Mouse (Mus musculus) forebrain, embryonic 16.5 days (tissue): ENCODE measurements around the gene Blcap. TPM values are rescaled to one million over a fixed set of nuclear protein-coding genes. Genes with fewer than 3 reads are reported as not detected.
A peak's percentile ranks its signal among the peaks of the same experiment; 100 is the strongest.

Source experiments
- ATAC-seq: fragments of 200-750 bp; cut with Nextera tagmentation; 2 replicates; pipeline ENCODE4 v1.8.0; 2017; ENCODE audit warnings: mild to moderate bottlenecking, moderate library complexity
- H3K27ac ChIP-seq: fragments of 300-500 bp; sonication (generic); 2 replicates; pipeline ENCODE4 v1.5.1; 2014; ENCODE audit warnings: low read length, control low read depth
- H3K27me3 ChIP-seq: fragments of 300-500 bp; sonication (generic); replicated peaks from 2 replicates; pipeline ENCODE4 v1.6.1; 2014; ENCODE audit warnings: low read length; ENCODE audit not compliant: control insufficient read depth, insufficient read depth
- H3K36me3 ChIP-seq: fragments of 300-500 bp; sonication (generic); 2 replicates; pipeline ENCODE4 v1.6.1; 2014; ENCODE audit not compliant: control insufficient read depth, insufficient read depth
- H3K4me1 ChIP-seq: fragments of 300-500 bp; sonication (generic); replicated peaks from 2 replicates; pipeline ENCODE4 v1.6.1; 2014; ENCODE audit warnings: low read length; ENCODE audit not compliant: control insufficient read depth, insufficient read depth
- H3K4me2 ChIP-seq: fragments of 300-500 bp; sonication (generic); 2 replicates; pipeline ENCODE4 v1.6.1; 2014; ENCODE audit warnings: mild to moderate bottlenecking, low read length, control low read depth
- H3K4me3 ChIP-seq: fragments of 300-500 bp; sonication (generic); replicated peaks from 2 replicates; pipeline ENCODE4 v1.5.1; 2014; ENCODE audit warnings: mild to moderate bottlenecking, low read length, control low read depth
- H3K9ac ChIP-seq: fragments of 300-500 bp; sonication (generic); replicated peaks from 2 replicates; pipeline ENCODE4 v1.6.1; 2014; ENCODE audit warnings: low read depth, low read length, control low read depth
- H3K9me3 ChIP-seq: fragments of 300-500 bp; sonication (generic); 2 replicates; pipeline ENCODE4 v1.6.1; 2016; ENCODE audit warnings: low read length; ENCODE audit not compliant: control insufficient read depth
- WGBS: fragments of 180-500 bp; shearing (Covaris S2); extraction: QIAGEN DNeasy Blood & Tissue Kit; methylation state at CpG from one replicate; pipeline ENCODE4 v1.1.7; 2014; 5-methylcytosine and 5-hydroxymethylcytosine counted together
- polyA plus RNA-seq: library from polyadenylated mRNA; unstranded; fragments of >200 nt; fragmentation: Nextera tagmentation; extraction: Ambion mirVana; gene quantifications from 2 replicates; pipeline ENCODE4 v1.2.1, GENCODE M21; 2015

Gene Blcap
- polyA plus RNA-seq, 1 experiment from 2014 or later: 239 TPM

- H3K27me3 ChIP-seq: no peaks in the 10 kb centered on the region
- peak overlapping the region; percentile 51 for H3K4me3 ChIP-seq
- peak; percentile 41 for ATAC-seq
- H3K36me3 ChIP-seq: peaks cover 33% of the 10 kb centered on the region
- WGBS: 55% methylated on average over 27 of the region's 27 CpGs
- peaks cover 32% of the 10 kb centered on the region for H3K4me1 ChIP-seq
- peak overlapping the region; percentile 61 for H3K4me2 ChIP-seq
- H3K9ac ChIP-seq: peak overlapping the region; percentile 69
- peak overlapping the region; percentile 79 for H3K27ac ChIP-seq
- H3K9me3 ChIP-seq: peaks cover 25% of the 10 kb centered on the region
Observed at GRCm38 (mm10) chr2:157561165-157561836, 9.8 kb downstream of the Blcap start.

DNA sequence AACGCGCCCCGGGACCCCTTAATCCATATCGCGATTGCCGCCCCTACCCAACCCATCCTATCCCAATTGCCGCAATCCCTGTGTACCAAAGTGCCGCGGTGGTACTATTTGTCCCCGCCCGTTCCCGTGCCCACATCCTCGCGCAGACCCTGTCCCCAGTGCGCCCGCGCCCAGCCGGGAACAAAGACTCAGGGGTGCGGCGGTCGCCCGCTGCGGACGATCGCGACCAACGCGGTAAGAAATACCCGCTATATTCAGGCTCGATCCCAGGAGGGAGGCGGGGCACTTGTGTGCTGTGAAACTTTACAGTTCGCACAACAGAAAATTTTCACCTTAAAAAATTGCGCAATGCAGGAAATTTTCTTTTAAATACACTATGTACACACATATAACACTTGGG lies 10.8 kb downstream of the Blcap start:
- Histone ChIP-seq H3K9ac (peak overlapping the region; percentile 77), H3K27me3 (no peaks in the 10 kb centered on the region), H3K27ac (peak overlapping the region; percentile 93), H3K9me3 (peaks cover 25% of the 10 kb centered on the region), H3K4me2 (peak overlapping the region; percentile 18), H3K4me3 (peak overlapping the region; percentile 65), H3K4me1 (peaks cover 30% of the 10 kb centered on the region), H3K36me3 (peaks cover 33% of the 10 kb centered on the region)
- WGBS: 41% methylated on average over 33 of the region's 33 CpGs
- ATAC-seq: peak; percentile 32

- peak within 1 kb of the TSS; percentile 93 for H3K27ac ChIP-seq
- ATAC-seq: peak; percentile 64
- peak within 1 kb of the TSS; percentile 61 for H3K4me2 ChIP-seq
- peak within 1 kb of the TSS; percentile 77 for H3K9ac ChIP-seq
- peaks cover 26% of the 10 kb centered on the region for H3K4me1 ChIP-seq
- no peaks in the 10 kb centered on the region for H3K27me3 ChIP-seq
- 38% methylated on average over 27 of the region's 27 CpGs for WGBS
- H3K36me3 ChIP-seq: peaks cover 33% of the 10 kb centered on the region
- H3K9me3 ChIP-seq: peaks cover 25% of the 10 kb centered on the region
- H3K4me3 ChIP-seq: peak within 1 kb of the TSS; percentile 65
Observed at GRCm38 (mm10) chr2:157559858-157560257, 11.2 kb downstream of the Blcap start, which contains the start of gene Nnat. Gene Nnat, plus strand, starts transcription at chr2:157560078.

GRCm38 (mm10) chr2:157559440-157559839 lies 11.6 kb downstream of the Blcap start:
- Histone ChIP-seq H3K9ac (peak overlapping the region; percentile 28), H3K36me3 (peaks cover 33% of the 10 kb centered on the region)

DNA sequence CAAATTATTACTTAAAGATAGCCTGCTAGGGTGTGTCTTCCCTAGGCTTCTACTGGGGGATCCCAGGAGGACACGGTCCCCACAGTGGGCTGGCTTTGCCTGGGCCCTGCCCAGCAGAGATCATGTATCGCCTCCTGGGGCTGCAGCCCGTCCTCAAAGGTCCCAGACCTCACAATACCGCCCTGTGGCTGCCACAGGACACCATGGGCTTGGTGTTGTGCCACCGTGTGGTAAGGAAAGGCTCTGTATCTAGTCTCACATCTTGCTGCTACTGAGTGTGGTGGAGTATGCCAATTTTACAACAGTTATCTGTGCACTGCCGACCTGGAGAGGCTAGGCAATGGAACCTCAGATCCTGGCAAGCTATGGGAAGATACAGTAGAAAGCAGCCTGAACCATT lies 12.6 kb downstream of the Blcap start:
- Histone ChIP-seq H3K4me2 (no peak overlapping the region), H3K4me3 (no peak overlapping the region), H3K9ac (no peak overlapping the region), H3K27me3 (no peaks in the 10 kb centered on the region), H3K36me3 (peaks cover 33% of the 10 kb centered on the region), H3K27ac (0 out of 2 replicates have a peak overlapping the region, but pooled peaks have one; percentile 36), H3K4me1 (peaks cover 16% of the 10 kb centered on the region), H3K9me3 (peaks cover 25% of the 10 kb centered on the region)
- ATAC-seq: no peak
- 40% methylated on average over 6 of the region's 6 CpGs for WGBS

More at GRCm38 (mm10) chr2:157559440-157559839, 11.6 kb downstream of the Blcap start:
- H3K4me1 ChIP-seq: peaks cover 22% of the 10 kb centered on the region
- peak overlapping the region; percentile 71 for H3K27ac ChIP-seq
- peak overlapping the region; percentile 59 for H3K4me2 ChIP-seq
- no peak for ATAC-seq
- peak overlapping the region; percentile 65 for H3K4me3 ChIP-seq
- 52% methylated on average over 19 of the region's 19 CpGs for WGBS
- H3K9me3 ChIP-seq: peaks cover 25% of the 10 kb centered on the region
- H3K27me3 ChIP-seq: no peaks in the 10 kb centered on the region

- peaks cover 33% of the 10 kb centered on the region for H3K36me3 ChIP-seq
- 74% methylated on average over 9 of the region's 9 CpGs for WGBS
- no peak overlapping the region for H3K27ac ChIP-seq
Observed at GRCm38 (mm10) chr2:157558051-157558450, 13.0 kb downstream of the Blcap start.

DNA sequence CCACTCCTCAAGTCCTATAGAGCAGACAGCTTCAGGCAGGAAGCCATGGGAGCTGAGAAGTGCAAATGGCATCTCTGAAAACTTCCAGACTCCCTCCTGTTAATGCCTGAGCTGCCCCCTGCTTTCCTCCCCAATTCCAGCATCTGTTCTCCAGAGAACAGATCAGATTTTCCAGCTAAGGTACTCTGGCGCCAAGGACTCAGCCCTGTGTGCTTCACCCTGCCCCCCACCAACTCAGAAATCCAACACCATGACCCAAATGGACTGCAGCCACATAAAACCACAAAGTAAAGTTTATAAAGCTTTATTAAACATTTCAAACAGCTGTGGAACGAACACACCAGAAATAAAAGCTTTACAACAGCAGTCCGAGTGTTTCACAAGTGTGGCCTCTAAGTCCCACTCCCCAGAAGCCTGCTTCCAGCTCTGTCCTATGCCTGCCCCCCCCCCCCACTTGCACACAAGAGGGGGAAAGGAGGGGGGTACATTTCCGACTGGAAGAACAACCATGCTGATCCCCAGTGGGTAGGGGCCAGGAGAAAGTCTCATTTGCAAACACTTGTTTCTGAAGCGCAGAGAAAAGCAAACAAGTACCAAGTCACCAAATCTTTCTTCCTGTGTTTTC lies 14.9 kb downstream of the Blcap start:
- H3K4me2 ChIP-seq: no peak overlapping the region
- no peak overlapping the region for H3K4me3 ChIP-seq
- H3K4me1 ChIP-seq: peaks cover 24% of the 10 kb centered on the region
- no peak overlapping the region for H3K9ac ChIP-seq
- no peaks in the 10 kb centered on the region for H3K27me3 ChIP-seq
- ATAC-seq: no peak
- H3K27ac ChIP-seq: no peak overlapping the region
- 76% methylated on average over 5 of the region's 5 CpGs for WGBS
- peaks cover 20% of the 10 kb centered on the region for H3K36me3 ChIP-seq
- H3K9me3 ChIP-seq: peaks cover 17% of the 10 kb centered on the region

More at GRCm38 (mm10) chr2:157558051-157558450, 13.0 kb downstream of the Blcap start:
- ATAC-seq: no peak
- H3K27me3 ChIP-seq: no peaks in the 10 kb centered on the region
- no peak overlapping the region for H3K4me2 ChIP-seq
- peaks cover 15% of the 10 kb centered on the region for H3K4me1 ChIP-seq
- peaks cover 25% of the 10 kb centered on the region for H3K9me3 ChIP-seq
- no peak overlapping the region for H3K4me3 ChIP-seq
- no peak overlapping the region for H3K9ac ChIP-seq

DNA sequence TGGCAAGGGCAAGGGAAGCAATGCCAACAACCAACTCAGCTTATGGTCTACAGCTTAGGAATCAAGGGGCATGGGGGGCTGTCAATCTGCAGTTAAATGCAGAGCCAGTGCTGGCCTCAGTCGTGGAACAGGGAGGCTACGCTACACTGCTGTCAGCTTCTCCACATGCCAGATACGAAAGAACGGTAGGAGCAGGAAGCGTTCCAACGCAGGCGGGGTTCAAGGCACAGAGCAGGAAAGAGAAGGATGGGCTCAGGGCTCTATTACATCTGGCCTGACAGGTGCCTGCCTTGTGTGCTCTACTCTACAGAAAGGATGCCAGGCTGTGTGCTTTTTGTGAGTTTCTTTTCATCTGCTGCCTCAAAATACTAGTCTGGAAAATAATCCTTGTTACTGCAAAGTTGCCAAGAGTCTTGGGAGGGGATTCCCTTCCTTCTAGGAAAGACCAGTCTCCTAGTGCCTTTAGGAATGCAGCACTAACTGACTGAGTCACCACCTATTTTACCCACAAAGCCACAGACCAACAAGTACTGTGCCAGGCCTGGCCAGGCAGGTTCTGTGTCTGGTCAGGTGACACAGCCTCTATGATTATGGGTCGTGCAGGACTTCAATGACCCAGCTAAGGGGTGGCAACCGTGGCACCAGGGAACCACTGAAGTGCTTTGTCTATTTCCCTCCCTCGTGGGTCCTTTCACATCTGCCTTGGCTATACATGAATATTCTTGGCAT lies 18.8 kb downstream of the Blcap start:
- WGBS: 70% methylated on average over 10 of the region's 10 CpGs
- Histone ChIP-seq H3K36me3 (peaks cover 7% of the 10 kb centered on the region), H3K27ac (no peak overlapping the region), H3K9me3 (peaks cover under 1% of the 10 kb centered on the region; the same call in 1 of the 2 replicates), H3K27me3 (no peaks in the 10 kb centered on the region), H3K4me1 (peaks cover 14% of the 10 kb centered on the region), H3K4me2 (no peak overlapping the region), H3K4me3 (no peak overlapping the region), H3K9ac (0 out of 2 replicates have a peak overlapping the region, but pooled peaks have one; percentile 27)
- peak; percentile 20; the same call in 1 of the 2 replicates for ATAC-seq

GRCm38 (mm10) chr2:157550292-157550691 lies 20.8 kb downstream of the Blcap start:
- WGBS: 88% methylated on average over 4 of the region's 4 CpGs
- Histone ChIP-seq H3K36me3 (no peaks in the 10 kb centered on the region), H3K27ac (no peak overlapping the region), H3K4me2 (no peak overlapping the region), H3K9ac (no peak overlapping the region), H3K9me3 (no peaks in the 10 kb centered on the region), H3K27me3 (no peaks in the 10 kb centered on the region), H3K4me3 (no peak overlapping the region), H3K4me1 (peaks cover 22% of the 10 kb centered on the region)
- no peak for ATAC-seq
